Mouse (Mus musculus) liver, embryonic 14 days (tissue): Measurements from ENCODE around the gene AA467197. TPM values are rescaled to one million over a fixed set of nuclear protein-coding genes. Genes with fewer than 3 reads are reported as not detected.

Source experiments
- polyA plus RNA-seq: library from polyadenylated mRNA; depleted of rRNA; stranded (reverse); fragments of >200 nt; gene quantifications from 2 replicates; pipeline ENCODE4 v1.2.3, GENCODE M21; 2012; rRNA removed

Gene AA467197
- polyA plus RNA-seq, result 0.16 and 0.31 TPM in 2 replicates

GRCm38 (mm10) chr2:122636686-122637085 is at the start of gene AA467197:
AA467197 (plus strand) TSS chr2:122636986.

GRCm38 (mm10) chr2:122610746-122611653 is 25.8 kb upstream of the AA467197 start, which contains the start of gene Gatm:
Gatm (minus strand) TSS chr2:122611303.

Other genes starting within 250 kb of the AA467197 start
- gene Slc28a2, start 210.5 kb upstream of the AA467197 start, polyA plus RNA-seq, result 0.27 and 0.61 TPM in 2 replicates
- gene Gm14085, start 152.0 kb upstream of the AA467197 start, polyA plus RNA-seq, result not detected in 2 replicates
- 12.4 and 15.7 TPM in 2 replicates for gene Gatm, start 25.7 kb upstream of the AA467197 start, polyA plus RNA-seq
- gene Slc30a4, start 65.7 kb downstream of the AA467197 start, polyA plus RNA-seq, result 0.95 and 1.0 TPM in 2 replicates
- 7.6 and 8.6 TPM in 2 replicates for gene Bloc1s6, start 101.5 kb downstream of the AA467197 start, polyA plus RNA-seq
- gene Sqor, start 128.3 kb downstream of the AA467197 start, polyA plus RNA-seq, result 1.5 and 1.9 TPM in 2 replicates